Mouse (Mus musculus) embryo, embryonic 10.5 days (tissue): ENCODE measurements at regions not wholly inside any gene's neighbourhood (a gene's known extent, or its start where the extent isn't known, plus 50 kb on each side); places are given as distances from the start of the nearest gene placed in this dataset.
A peak's percentile ranks its signal among the peaks of the same experiment; 100 is the strongest.

Experiments
- DNase-seq: peaks from one replicate; pipeline ENCODE4 v3.0.0-alpha.2; 2015; ENCODE audit warnings: low spot score

DNA sequence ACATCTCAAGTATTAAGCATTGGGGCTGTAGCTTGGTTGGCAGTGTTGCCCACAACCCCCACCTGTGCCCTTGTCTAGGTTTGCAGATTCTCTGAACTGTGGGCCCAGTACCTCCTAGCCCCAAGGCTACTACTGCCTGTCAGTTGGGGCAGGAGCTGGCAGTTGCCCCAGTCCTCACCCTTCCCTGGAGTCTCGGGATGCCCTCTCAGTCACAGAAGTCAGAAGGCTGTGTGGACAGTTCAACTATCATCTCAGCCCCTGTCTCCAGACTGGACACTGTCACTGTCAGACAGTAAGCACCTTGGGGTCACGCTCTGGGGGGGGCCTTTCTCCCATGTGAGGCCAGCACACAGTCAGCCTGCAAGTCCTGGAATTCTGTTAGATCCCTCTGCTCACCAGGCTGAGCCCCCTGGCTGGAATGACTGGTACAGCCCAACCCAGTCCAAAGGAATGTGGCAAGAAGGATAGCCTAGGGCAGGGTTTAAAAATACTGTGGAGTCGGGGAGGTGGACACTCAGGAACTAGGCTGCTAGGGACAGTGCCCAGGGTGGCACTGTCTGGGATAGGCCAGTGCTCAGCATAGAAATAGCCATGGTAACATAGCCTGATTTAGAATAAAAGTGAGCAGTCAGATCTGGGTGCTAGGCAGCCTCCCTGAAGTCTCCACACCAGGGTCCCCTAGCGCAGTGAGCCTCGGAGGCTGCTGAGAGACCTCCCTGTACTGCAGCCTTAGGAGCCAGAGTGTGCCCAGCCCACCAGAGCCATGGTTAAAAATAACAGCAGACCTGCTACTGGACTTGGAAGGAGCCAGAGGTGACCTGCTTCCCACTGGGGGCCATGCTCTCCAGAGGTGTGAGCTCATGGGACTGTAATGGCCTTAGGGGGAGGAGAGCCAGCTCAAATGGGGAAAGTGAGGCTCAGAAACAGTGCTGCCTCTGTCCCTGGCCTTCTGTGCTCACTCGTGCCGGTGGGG, 83.1 kb upstream of the Ptpn1 start:
- no peak for DNase-seq

DNA sequence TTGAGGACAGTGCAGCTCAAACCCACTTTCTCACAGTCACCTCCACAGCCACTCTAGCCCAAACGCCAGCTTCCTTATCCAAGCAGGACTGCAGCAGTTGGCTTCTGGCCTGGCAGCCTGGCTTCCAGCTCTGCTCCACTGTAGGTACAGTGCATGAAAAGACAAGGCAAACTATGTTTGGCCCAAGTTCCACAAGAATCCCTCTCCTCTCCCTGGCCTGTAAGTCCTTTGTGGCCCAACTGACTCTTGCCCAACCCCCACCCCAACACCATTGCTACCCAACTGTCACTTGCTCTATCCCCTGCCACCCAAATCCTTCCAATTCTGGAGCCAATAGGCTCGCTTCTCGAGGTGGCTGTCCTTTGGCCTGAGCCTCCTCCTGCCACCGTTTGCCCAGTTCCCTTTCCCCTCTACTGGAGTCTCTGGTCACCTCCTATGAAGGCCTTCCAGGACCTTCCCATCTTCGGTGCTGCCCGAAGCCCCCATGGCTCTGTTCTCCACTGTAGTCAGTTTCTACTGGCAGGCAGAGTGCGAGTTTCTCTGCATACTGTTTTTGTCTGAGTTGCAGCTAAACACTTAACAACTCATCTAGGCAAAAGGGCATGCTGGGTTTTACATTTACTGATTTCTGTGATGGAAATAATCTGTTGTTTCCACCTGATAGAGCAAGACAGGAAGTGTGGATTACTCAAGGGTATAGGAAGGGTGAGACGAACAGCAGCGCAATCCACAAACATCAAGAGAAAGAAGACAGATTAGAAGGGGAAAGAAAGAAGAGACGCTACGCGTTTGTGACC, 84.4 kb upstream of the Ptpn1 start:
- DNase-seq, result no peak

DNA sequence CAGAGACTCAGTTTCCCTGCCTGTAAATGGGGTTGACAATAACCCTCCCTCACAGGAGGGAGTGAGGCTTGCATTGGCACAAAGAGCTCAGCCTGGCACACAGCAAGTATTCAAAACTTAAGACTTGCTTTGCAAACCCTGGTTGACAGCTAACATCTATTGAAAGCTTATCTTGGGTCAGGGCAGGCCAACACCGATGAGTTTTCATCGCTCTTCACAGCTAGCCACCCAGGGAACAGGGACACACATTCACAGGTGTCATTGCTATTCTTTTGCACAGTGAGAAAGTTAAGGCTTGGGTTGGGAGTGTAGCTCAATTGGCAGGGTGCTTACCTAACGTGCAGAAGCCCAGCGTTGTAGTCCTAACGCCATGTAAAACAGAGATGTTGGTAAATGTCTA, 86.5 kb upstream of the Ptpn1 start:
- DNase-seq, result no peak

DNA sequence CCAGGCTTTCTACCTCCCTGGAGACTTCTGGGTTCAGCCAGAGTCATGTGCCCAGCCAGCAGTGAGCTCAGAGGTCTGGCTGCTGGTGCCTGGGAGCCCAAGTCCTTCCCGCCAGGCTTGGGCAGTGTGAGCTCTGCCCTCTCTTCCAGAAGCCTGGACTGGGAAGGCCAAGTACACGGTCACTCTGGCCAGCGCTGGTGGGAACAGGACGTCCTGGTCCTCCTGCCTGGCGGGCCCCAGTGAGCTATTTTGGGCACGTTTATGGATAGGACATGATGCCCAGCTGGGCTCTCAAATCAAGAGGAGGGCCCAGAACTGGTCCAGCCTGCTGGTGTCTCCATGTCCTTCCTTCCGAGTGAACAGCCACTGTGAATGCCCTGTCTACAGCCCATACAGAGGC, 87.3 kb upstream of the Ptpn1 start:
- no peak for DNase-seq

DNA sequence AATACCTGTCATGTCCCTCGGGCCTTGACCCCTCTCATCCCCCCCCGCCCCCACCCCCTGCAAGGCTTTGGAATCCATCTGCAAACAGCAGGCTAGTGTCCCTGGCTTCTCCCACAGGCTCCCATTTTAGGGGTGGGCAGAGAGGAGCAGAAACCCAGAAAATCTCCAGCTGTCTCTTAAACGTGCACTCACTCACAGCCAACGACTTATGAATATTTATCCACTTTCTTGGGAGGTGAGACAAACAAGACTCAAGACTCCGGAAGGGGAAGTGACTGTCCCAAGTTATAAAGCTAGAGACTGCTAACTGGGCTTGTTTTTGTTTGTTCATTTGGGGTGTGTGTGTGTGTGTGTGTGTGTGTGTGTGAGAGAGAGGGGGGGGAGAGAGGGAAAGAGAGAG, 87.9 kb upstream of the Ptpn1 start:
- DNase-seq, result no peak

DNA sequence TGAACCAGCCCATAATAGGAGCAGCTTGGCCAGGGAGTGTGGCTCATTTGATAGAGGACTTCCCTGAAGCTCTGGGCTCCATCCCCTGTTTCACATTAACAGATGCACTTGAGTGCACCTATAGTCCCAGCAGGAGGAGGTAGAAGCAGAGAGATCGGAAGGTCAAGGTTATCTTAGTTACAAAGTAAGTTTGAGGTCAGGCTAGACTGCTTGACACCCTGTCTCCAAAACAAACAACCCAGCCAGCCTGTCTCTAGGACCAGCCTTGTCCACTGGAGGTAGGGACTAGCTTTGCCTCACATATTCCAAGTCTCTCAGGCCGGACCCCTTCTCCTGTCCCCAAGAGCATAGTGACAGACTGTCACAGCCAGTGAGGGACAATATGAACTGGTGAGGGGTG, 88.9 kb upstream of the Ptpn1 start:
- no peak for DNase-seq

DNA sequence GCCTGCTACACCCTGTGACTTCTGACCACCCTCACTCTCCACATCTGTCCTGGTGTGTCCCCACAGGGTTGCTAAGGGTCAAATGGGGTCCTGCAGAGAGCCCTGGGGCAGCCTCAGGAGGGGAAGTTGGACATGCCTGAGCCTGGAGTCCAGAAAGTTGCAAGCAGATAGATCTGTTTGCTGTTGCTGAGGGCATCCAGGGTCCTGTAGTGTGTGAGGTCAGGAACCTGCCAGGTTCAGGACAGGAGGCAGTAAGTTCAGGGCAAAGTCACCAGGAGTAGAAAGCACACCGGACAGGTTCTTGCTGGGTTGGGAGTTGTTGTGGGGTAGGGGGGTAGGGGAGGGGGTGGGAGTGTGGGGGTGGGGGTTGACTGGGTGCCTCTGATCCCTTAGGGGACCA, 89.4 kb upstream of the Ptpn1 start:
- DNase-seq, result no peak

DNA sequence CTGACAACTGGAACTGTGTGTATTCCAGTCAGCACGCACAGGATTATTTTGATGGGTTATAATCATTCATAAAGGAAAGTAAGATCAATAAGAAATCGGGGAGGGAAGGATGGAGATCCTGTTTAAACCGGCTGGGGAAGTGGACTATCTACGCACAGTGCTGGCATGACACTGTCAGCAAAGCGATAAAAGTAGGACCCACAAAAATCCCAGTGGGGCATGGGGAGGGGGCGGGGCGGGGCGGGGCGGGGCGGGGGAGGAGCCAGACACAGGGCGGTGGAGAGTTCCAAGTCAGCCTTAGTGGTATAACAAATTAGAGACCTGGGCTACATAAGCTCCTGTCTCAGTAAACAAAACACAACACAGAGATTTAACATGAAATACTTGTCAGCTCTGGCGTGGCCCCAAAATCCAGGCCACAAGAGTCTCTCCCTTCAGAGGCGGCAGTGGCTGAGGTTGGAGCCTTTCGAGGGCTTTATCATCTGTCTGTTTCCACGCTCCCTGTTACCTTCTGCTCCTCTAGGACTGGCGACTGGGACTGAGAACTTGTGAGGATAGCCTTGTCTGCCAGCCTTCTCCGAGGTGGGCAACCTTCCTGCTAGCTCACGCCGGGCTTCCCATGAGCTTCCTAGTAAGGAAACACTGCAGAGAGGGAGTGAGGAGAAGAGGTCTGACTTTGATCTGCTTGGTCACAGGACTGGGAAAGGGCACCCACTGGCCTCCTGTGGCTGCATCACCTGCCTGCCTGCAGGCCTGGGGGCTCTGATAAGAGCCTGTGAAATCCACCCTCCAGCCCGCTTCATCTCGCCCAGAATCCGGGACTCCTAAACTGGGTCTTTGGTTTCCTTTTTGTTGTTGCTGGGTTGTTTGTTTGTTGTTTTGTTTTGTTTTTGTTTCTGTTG, 90.3 kb upstream of the Ptpn1 start:
- no peak for DNase-seq

DNA sequence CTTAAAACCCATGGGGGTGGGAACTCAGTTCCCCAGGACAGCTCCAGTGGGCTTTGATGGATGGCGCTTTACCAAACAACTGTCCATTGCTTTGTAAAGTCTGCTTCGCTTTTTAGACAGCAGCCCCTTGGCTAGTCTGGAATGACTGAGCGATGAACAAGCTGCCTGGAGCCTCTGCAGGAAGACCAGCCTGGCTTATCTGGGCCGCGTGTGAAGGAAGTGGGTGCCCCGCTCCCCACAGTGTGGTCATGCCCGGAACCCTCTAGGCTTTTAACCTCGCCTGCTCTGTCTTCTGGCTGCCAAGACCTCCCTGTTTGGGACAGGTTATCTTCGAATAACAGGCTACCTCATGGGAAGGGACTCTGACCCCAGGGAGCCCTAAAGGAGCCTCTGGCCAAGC, 91.5 kb upstream of the Ptpn1 start:
- DNase-seq, result no peak

DNA sequence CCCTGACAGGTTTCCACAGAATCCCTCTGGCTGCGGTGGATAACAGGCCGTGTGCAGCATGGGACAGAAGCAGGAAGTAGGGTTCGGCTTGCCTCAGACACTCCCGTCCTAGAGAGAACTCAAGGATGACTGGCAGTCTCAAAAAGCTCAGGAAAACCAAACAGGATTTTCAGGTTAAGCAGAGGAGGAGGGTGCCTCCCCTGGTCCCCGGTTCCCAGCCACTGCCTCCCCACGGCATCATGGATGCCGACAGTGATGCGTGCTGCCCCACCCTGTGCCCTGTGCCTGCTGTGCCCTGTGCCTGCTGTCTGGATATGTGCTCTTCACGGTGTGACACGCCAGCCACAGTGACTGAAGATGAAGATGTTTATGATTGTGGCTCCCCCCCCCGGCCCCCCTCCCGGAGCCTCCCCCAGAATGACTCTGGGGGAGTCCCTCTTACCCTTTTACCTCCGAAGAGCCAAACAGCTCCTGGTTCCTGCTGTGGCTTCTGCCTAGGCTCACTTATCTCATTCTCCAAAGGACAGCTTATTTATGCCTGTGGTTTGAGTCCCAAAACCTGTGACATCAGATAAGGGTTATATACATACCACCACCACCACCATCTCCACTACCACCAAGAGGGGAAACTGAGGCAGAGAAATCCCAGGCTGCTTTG, 92.4 kb upstream of the Ptpn1 start:
- DNase-seq, result no peak

DNA sequence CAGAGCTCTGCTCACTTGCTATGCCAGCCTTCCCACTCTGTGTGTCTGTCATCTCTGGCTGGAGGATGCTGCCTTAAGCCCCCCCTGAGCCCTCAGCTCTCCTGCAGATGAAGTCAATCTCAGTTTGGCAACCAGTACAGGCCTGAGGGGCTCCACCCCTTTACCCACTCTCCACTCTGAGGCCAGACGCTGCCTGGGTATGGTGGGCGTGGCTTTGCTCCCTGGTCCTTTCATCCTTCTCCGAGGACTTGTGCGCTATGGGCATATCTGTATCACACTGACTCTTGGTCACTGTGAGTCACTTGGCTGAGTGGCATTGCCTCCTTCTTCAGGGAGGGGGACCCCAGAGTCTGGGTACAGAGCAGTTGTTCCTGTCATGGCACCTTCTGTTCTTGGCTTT, 94.3 kb upstream of the Ptpn1 start:
- DNase-seq, result no peak

DNA sequence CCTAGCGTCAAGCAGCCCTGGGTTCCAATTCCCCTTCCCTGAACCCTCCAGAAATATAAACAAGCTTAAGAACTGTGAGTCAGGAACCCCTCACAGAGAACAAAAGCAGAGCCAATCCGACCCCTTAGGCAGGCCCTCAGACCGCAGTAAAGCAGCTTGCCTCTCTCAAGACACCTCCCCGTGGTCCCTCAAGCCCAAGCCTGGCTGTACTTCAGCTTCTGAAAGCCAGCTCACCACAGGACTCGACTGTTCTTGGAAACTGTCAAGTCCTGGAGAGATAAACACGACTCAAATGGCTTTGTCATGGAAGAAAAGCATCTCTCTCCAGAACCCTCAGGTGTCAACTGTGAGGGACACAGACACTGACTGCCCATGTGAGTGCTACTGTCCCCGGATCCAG, 95.2 kb upstream of the Ptpn1 start:
- DNase-seq, result no peak

DNA sequence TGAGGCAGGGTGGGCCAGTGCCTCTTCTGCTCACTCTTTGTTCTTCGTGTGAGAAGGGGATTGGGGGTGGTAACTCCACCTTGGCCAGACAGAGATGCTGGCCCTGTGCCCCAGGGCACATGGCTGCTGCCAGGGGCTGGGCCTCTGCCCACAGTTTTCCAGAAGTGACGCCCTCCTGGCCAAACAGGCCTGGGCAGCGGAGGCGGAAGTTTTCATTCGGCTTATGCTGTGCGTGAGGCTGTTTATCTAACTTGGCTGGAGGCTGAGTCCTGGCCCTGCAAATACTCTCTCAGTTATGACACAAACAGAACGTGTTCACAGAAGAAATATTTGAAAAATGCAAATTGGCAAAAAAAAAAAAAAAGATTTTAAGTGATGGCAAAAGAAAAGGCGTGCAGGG, 97.3 kb upstream of the Ptpn1 start:
- DNase-seq, result no peak

DNA sequence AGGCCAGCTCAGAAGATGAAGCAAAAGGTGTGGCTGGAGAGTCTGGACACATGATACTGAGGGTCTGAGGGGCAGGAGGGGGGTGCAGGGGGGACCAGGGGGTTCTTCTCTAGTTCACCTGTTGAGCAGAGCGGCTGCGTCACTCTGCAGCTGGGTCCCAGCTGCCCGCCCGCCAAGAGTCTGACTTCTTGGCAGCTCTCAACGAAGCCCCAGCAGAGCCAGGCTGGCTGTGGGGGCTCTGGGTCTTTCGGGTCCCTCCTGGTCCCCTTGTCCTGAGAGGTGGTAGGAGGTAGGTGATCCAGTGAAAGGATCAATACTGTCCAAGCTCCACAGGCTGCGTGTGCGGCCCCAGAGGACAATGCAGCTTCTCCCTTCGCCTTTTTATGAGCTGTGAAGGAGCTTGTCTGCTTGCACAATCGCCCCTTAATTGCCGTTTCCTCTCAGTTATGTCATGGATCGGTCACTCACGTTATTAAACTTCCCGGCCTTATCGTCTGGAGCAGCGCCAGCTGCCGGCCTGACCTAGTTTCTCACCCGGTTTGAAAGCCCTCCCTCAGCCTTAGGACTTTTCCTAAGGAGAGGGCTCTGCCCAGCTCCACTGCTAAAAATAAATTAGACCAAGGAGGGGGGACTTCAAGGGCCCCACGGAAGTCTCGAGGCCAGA, 98.4 kb upstream of the Ptpn1 start:
- peak; percentile 58 for DNase-seq

DNA sequence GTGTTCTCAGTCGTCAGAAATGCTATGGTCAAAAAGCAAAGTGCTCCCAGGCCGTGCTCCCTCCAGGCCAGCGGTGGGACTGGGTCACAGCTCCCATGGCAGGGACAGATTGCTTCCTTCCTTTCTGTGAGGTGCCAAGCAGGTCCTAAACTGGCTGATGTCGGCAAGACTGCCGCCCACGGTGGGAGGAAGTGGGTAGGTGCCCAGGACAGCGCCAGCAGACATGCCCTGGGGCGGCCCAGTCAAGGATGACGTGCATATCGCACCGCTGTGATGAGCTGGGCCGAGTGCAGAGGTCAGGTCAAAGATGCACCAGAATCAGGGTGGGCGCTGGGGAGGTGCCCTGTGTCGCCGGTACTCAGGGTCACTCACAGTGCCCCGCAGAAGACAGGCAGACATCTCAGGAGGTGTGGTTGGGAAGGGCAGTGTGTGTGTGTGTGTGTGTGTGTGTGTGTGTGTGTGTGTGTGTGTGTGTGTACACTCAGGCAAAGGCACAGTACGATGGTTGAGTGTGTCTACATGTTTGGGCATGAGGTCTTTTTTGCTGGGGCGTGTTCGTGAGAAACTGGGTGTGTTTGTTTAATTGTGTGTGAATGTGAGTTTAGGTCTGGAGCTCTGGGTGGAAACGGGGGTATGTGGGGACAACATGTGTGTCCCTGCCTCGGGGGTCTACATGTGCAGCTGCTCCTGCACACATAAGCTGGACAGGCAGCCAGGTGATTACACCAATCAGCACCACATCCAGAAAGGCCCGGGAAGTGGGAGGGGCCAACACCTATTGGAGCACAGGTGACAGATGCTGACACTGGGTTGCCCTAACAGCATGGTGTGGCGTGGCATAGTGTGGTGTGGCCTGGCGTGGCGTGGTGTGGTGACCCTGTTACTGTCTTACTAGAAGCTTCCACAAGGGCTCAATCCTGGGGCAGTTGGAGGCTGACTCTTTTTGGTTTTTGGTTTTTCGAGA, 100.5 kb upstream of the Ptpn1 start:
- no peak for DNase-seq

DNA sequence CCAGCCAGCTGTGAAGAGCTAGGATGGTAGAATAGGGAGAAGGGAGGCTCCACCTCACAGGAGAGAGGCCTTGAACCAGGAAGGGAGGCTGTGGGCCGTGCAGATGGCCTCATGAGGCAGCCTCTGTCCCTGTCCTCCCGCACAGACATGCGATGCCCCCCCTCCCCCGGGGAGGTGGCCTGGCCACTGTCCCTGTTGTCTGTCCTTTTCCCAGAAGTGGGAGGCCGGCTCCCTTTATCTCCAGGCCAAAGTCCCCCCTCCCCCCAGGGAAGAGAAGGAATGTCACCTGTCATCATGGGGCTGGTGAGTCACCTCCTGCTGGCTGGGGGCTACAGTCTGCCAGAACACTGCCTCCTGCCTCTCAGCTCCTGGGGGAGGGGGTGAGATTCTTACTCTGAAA, 103.6 kb upstream of the Ptpn1 start:
- DNase-seq, result no peak

DNA sequence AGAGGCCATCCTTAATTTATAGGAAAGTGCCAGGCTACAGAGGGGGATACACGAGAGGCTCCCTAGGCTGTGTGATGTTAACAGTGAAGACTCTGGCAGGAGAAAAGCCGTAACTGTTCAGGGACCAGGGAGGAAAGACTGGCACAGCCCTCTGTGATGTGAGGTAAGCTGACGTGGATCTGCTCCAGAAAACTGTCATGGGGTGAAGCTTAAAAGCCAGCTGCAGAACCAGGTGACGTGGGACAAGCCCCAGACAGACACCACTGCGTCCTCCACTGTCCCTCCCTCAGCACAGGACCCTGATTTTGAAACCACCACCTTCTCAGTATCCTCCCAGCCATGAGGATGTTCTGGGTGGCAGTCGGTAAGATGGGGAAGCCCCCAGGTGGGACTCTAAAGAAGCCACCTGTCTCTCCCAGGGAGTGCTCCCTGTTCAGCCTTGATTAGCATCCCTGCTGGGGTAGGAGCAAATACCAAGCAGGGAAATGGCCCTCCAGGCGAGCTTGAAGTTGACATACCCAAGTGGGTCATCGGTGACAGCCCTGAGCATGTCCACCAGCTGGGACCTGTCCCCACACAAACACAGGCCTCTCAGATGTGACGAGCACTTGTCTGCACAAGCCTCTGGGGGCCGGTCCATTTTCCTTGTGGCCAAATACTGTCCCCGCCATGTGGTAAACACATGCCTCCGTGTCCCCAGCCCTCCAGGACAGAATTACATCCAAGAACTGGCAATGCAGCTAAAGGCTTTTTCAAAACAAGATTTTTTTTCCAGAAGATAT, 104.7 kb upstream of the Ptpn1 start:
- no peak for DNase-seq

DNA sequence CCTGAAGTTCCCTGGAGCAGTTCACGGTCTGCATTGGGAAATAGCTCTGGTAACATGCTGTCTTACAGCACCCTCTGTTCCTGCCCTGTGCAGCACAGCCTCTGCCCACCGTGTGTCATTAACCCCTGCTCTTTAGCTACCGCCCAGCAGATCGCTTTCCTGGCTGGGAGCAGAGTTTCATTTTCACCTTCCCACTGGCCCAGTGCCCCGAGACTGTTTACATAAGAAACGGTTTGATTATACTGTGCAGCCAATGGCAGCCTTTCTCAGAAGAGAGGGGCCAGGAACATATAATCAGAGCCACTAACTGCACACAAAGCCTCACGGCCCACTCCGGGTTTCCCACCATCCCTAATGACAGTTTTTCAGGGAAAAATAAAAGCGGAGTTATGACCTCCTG, 108.3 kb upstream of the Ptpn1 start:
- DNase-seq, result peak; percentile 54

DNA sequence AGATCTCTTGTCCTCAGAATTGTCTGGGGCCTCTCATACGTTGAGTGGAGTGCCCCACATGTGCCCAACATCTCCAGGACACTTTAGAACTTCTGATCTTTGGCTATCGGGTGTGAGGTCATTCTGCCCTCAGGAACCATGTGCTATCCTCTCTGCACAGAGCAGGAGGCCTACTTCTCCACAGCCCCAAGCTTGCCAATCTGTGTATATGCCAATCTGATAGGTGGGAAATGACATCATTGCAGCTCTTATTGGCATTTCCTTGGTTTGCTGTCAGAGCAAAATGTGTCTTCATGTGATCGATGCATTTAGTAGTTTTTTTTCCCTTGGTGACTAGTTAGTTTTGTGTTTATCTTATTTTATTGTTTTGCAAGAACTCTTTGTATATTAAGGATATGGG, 108.8 kb upstream of the Ptpn1 start:
- DNase-seq, result no peak
